Mouse (Mus musculus) adrenal gland, adult 8-10 months (tissue): ENCODE measurements around the gene Gtf2h4. TPM values are rescaled to one million over a fixed set of nuclear protein-coding genes. Genes with fewer than 3 reads are reported as not detected.
A peak's percentile ranks its signal among the peaks of the same experiment; 100 is the strongest.

Source experiments
- DNase-seq: peaks from one replicate; pipeline ENCODE4 v3.0.0; 2022
- total RNA-seq, 4 experiments: library from RNA; stranded (reverse); gene quantifications; 2 replicates each; pipeline ENCODE4 v1.2.4; 2022

Gene Gtf2h4
- total RNA-seq, 4 experiments from 2014 or later: 23.5 to 30.6 (median 24.6) TPM

- DNase-seq: no peak
Observed at GRCm38 (mm10) chr17:35697429-35697758, 23.9 kb upstream of the Gtf2h4 start.

GRCm38 (mm10) chr17:35696691-35697090, 23.2 kb upstream of the Gtf2h4 start:
- no peak for DNase-seq

GRCm38 (mm10) chr17:35695289-35695688, 21.8 kb upstream of the Gtf2h4 start:
- no peak for DNase-seq

DNA sequence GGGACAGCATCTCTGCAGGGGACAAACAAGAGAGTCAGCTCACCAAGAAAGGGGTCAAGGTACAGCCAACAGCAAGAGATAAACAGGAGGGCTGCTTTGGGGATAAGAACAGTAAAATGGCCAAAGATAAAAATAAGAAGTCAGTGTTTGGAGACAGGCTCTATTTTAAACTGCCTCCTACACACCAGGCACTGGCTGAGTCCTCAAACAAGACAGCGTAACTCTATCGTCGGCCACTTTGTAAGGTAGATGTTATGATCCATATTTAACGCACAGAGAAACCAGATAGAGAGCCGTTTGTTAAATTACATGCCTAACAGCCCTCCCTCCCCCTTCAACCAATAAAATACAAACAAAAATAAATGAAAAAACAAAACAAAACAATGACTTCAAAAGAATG, 20.4 kb upstream of the Gtf2h4 start:
- DNase-seq: no peak

GRCm38 (mm10) chr17:35692368-35692767, 18.8 kb upstream of the Gtf2h4 start:
- no peak for DNase-seq

DNA sequence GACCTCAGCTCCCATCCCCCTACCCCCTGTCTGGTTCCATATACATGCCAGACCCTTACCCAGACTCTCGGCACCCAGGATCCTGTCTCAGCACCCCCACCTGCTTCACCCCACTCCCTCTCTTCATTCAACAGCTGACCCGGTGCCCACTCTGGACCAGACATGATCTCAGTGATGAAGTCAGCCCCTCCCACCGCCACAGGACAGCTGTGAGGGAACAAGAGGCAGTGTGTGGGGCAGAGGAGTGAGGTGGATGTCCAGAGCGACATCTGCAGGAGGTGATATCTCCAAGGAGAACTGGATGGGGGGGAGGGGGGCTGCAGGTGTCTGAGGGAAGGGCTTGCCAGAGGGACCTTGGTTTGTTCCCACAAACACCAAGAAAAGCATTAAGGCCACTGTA, 18.3 kb upstream of the Gtf2h4 start:
- no peak for DNase-seq

- DNase-seq: no peak
Observed at GRCm38 (mm10) chr17:35689936-35690645, 16.6 kb upstream of the Gtf2h4 start.

- DNase-seq: no peak
Observed at GRCm38 (mm10) chr17:35688347-35689175, 15.0 kb upstream of the Gtf2h4 start.

DNA sequence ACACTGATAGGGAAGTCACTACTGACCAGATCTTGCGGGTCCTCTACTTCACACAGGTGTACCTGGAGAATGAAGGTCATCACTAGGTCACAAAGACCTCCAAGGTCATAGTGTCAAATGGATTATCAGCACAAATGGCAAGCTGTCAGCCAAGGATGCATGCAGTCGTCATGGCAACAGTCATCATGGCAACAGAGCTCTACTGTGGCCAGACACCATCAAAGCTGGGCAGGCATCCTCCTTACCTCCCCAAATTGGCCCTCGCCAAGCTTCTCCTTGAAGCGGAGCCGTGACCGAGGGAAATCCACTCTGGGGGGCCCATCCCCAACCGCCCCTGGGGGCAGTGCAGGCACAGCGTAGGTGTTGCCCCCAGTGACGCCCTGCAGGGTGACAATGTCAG, 11.5 kb upstream of the Gtf2h4 start:
- no peak for DNase-seq

- no peak for DNase-seq
Observed at GRCm38 (mm10) chr17:35681986-35682385, 8.4 kb upstream of the Gtf2h4 start.

DNA sequence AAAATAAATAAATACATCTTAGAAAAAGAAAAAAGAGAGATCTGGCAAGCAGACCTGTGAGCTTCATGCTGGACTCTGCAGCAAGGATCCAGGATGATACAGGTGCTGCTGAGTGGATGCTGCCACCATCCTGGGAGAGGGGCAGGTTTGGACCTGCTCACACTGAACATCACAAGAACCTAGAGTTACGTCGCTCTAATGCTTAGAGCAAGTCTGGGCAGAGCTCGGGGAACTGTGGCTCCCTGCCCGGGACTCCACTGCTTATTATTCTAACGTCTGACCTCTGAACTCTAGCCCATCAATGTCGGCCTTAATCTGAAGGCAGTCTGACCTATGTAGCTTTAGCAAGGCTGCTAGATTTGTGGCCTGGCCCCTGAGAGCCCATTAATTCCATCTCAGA, 7.1 kb upstream of the Gtf2h4 start:
- DNase-seq: no peak

DNA sequence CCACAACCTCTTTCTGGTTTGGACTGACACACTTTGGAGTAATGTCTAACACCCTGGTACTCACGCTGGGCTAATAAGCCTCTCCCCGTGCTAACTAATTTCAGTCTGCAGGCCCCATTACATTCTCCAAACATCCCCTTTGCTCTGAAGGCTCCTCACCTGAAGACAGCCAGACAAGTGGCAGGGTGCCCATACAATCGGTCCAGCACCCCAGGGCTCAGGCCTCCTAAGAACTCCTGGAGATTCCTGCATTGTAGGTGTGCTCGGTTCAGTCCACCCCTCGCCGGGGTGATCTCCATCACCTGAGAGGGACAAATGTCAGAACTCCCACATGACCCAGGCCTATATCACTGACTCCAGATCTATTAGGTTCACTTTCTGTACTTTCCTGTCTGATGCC, 1.0 kb downstream of the Gtf2h4 start:
- no peak for DNase-seq

DNA sequence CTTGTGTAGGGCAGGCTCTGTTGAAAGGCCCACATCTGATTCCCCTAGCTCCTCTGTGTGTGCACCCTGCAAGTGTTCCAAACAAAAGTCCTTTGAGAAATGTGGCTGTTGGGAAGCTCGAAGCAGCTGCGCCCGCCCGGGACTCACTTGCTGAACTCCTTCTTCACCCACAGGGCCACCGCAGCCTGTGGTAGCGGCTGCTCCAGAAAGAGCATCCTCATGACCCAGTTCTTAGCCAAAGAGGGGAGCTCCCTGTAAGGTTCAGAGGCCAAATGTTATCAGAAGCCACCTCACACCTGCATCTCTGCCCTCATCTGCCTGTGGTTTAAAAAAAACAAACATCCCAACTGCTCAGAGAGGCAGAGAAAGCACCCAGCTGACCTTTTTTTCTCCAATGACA, 1.7 kb downstream of the Gtf2h4 start:
- no peak for DNase-seq

- DNase-seq: no peak
Observed at GRCm38 (mm10) chr17:35669731-35670130, 3.8 kb downstream of the Gtf2h4 start.

GRCm38 (mm10) chr17:35667334-35668065, 6.0 kb downstream of the Gtf2h4 start, which contains the start of gene Vars2:
TSS of gene Vars2 (minus strand) at chr17:35667592.
- DNase-seq: peak; percentile 94

- DNase-seq: no peak
Observed at GRCm38 (mm10) chr17:35666851-35667256, 6.7 kb downstream of the Gtf2h4 start.

GRCm38 (mm10) chr17:35665957-35666515, 7.5 kb downstream of the Gtf2h4 start:
- DNase-seq: no peak

- no peak for DNase-seq
Observed at GRCm38 (mm10) chr17:35653086-35653485, 20.5 kb downstream of the Gtf2h4 start.

DNA sequence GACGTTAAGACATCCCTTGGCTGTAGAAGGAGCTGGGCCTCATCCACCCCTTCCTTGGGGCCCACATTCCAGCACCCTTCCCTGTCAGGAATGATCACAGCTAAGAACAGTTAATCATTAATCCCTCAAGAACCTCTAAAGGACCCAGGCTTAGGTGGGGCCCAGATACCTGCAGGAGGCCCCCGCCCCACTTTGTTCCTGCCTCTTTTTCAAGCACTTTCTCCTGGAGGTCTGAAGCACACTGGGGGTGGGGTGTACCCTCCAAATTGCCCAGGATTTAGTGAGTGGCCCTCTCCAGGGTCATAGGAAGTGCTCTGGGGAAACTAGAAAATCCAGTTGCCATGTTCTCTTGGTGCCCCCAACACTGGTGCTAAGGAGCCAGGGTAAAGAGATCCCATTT, 24.1 kb downstream of the Gtf2h4 start:
- DNase-seq: no peak

DNA sequence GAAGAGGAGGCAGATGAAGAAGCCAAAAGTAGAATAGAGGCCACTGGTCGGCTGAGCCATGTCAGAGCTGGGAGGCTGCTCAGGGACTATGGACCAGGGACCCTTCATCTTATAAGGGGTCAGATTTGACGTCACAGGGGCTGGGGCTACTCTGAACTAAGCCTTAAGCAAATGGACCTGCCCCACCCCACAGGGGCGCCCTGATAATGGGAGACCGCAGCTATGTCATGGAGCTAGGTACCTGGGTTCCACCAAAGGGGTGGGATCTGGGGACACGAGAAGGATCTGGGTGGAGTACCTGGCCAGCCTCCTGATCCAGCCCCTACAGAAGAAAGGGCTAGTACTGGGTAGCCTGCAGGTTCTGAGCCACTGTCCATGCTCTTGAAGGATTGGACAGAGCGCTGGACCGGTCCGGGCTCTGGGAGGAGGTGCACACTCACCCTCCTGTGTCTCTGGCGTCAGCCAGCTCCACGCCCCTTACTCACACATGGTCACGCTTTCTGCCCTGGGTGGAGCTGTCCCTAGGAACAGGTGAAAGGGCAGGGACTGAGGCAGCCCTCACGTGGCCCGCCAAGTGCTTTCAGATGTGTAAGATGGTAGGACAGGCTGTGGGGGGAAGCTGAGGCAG, 29.8 kb downstream of the Gtf2h4 start, which contains the start of gene Mucl3:
TSS of gene Mucl3 (minus strand) at position 87 of the 628 bp plus-strand sequence.
- no peak for DNase-seq

- no peak for DNase-seq
Observed at GRCm38 (mm10) chr17:35639352-35639751, 34.2 kb downstream of the Gtf2h4 start.

- DNase-seq: peak; percentile 29
Observed at GRCm38 (mm10) chr17:35638475-35639190, 34.9 kb downstream of the Gtf2h4 start.
